Comparison of ENCODE assay signal across 9 mouse cellular contexts in the genomic region with DNA sequence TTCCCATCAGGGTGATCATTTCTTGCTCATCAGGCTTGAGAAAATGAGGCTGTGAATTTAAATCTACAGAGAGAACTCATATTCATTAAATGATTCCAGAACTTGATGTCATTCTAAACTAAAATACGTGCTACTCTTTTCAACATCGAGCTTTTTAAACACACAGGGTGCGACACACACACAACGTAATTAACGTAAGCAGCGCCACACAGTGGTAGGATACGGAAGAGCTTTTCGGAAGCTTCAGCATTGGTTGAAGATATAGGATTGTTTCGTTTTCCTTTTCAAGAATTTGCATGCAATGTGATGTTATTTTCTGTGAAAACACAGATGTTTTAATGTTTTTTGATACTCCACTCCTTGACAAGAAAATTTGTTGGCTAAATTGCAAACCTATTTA.
A peak's percentile ranks its signal among the peaks of the same experiment; 100 is the strongest.
DNase-seq lines count a peak whose midpoint lies in the region; ATAC-seq and TF ChIP-seq lines count a peak whose summit lies in the region.
"Had no signal": no experiment of that assay in that cellular context is flagged by ENCODE, and none has a peak within 500 bp of the region (broad histone marks: within the 10 kb centered on the region; RNA-seq: fewer than 3 reads in every experiment).

No protein-coding gene starts in this region.

- H3K4me3 ChIP-seq in cortical plate, adult 2 months (ENCODE audit: insufficient read depth, low read length), result no peak overlapping the region
- H3K4me3 ChIP-seq: lung, embryonic 15.5 days had no signal

- no peak overlapping the region for H3K27ac ChIP-seq in cortical plate, adult 2 months (ENCODE audit: insufficient read depth, low read length)
- H3K27ac ChIP-seq: lung, embryonic 15.5 days had no signal

- CTCF ChIA-PET in Patski (lab: Charles Lee), result interaction anchor here (0.7 to 3.2 kb wide), 8 partner anchors 489 to 707 kb away, joined by 3 to 12 read pairs (median 4); no protein-coding TSS in a partner anchor

- no peak for TF ChIP-seq POLR2A in cortical plate, adult 2 months (IDR thresholded peaks at IDR 0.05; ENCODE audit: extremely low read depth, insufficient read depth, low read length)

- H3K4me1 ChIP-seq in cortical plate, adult 2 months (ENCODE audit: control insufficient read depth, insufficient read depth, low read length), result no peaks in the 10 kb centered on the region
- H3K4me1 ChIP-seq: lung, embryonic 15.5 days had no signal

- intact Hi-C loops in heart, postnatal 14 days (cut with DNase I), result loop anchor here (2.0 kb wide), 1 partner anchor 704 kb away; no protein-coding TSS in a partner anchor

- TF ChIP-seq CTCF in Patski (IDR thresholded peaks at IDR 0.05), result peak; percentile 74
- TF ChIP-seq CTCF in cortical plate, adult 2 months (IDR thresholded peaks at IDR 0.05; ENCODE audit: extremely low read depth, insufficient read depth, low read length), result peak; percentile 72

- in situ Hi-C loops in Patski (cut with MboI; ENCODE audit: low pct_unique_long_range_greater_than_20kb), result loop anchor here (5.0 kb wide), 1 partner anchor 503 kb away; no protein-coding TSS in a partner anchor

- H3K27me3 ChIP-seq in Patski, result no peaks in the 10 kb centered on the region
- H3K27me3 ChIP-seq: lung, embryonic 15.5 days had no signal

- peak; percentile 85 for ATAC-seq in Patski

- POLR2A ChIA-PET in Patski (lab: Charles Lee), result interaction anchor here (0.8 to 1.0 kb wide), 2 partner anchors 507 to 510 kb away, joined by 3 read pairs; no protein-coding TSS in a partner anchor

- DNase-seq in adrenal gland, adult (ENCODE audit: inconsistent age in 2 of 2, low spot score in 1 of 2), result peak; percentile 8 to 68
- DNase-seq in adrenal gland, postnatal 4 days (ENCODE audit: low spot score in 2 of 2), result no peak
- DNase-seq in Patski (ENCODE audit: low read depth, low spot score), result peak; percentile 19
- DNase-seq in heart, postnatal 14 days, result peak; percentile 23 to 60
- DNase-seq in layer of hippocampus, adult 18-20 months (ENCODE audit: low spot score in 2 of 2), result peak; percentile 9 to 78
- DNase-seq in lung, postnatal 14 days, result peak; percentile 54
- DNase-seq in retina, postnatal 7 days (ENCODE audit: low read depth, low spot score), result peak; percentile 31

Comparison
In these comparisons a context has a peak if more than half of its experiments do, and no peak if none do; other contexts are left out.
1. DNase-seq: peak in adrenal gland, adult (2 of 2), Patski (single experiment), heart, postnatal 14 days (2 of 2), layer of hippocampus, adult 18-20 months (2 of 2), lung, postnatal 14 days (single experiment) and retina, postnatal 7 days (single experiment); none in adrenal gland, postnatal 4 days (0 of 2).